Mouse (Mus musculus) gastrocnemius, adult 2 months (tissue): ENCODE measurements around the gene Zfp658. TPM values are rescaled to one million over a fixed set of nuclear protein-coding genes. Genes with fewer than 3 reads are reported as not detected.

Experiments
- DNase-seq: peaks from one replicate; pipeline ENCODE4 v3.0.0; 2022
- H3K27ac ChIP-seq: fragments of 200-600 bp; 2 replicates; pipeline ENCODE4 v1.8.1; 2022; ENCODE audit warnings: mild to moderate bottlenecking
- H3K4me3 ChIP-seq: fragments of 200-600 bp; 2 replicates; pipeline ENCODE4 v1.8.1; 2022; ENCODE audit warnings: mild to moderate bottlenecking, moderate library complexity
- CTCF ChIP-seq: fragments of 200-600 bp; IDR thresholded peaks from 2 replicates; pipeline ENCODE4 v1.8.1; 2022; ENCODE audit warnings: antibody characterized with exemption, mild to moderate bottlenecking, moderate library complexity
- intact Hi-C: fragments of 180-260 bp; cut with DNase I; formaldehyde crosslinking; loops from one replicate; pipeline ENCODE4 v1.15.1; 2025
- long read RNA-seq, 2 experiments: library from polyadenylated mRNA; stranded (forward); transcript quantifications; one replicate each; pipeline ENCODE4 v2.0.0; 2021
- total RNA-seq, 2 experiments: library from RNA; stranded (reverse); gene quantifications; 2 replicates each; pipeline ENCODE4 v1.2.3; 2021

Zfp658 gene
- total RNA-seq, result under 1 TPM; 0.36 to 0.43 TPM
- long read RNA-seq, experiment 1, partial matches to known transcripts, result 0 of 2 reads
- long read RNA-seq, experiment 1, other reads (novel, unspliced or antisense), result 2 of 2 reads
- long read RNA-seq, experiment 2, partial matches to known transcripts, result 0 of 2 reads
- long read RNA-seq, experiment 2, other reads (novel, unspliced or antisense), result 1 of 2 reads

DNA sequence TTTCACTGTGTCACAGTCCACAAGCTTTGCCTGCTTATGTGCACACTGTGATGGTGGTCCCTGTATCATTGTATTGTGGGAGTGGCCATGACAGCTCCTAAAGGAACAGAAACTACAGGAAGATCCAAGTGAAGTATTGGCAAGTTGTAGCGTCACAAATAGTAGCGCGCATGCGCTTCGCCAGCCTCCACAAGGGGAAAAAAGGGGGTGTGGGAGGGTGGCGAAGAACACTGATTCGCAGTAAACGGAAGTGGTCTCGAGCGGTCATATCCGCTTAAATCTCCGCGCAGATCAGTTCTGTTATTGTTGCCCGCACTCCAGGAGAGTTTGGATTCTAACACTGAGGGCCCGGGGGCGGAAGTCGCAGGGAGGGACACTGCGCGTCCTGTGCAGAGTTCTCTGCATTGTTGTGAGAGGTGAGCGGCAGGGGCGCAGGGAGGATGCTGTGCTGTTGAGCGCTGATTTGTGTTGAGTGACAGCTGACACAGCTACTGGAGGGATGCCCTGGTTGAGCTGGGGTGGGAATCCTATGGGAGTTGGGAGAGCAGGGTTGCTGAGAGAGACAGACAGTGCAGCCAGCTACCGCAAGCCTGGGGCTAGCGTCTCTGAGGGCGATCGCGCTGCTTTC, at the start of gene Zfp658:
Gene Zfp658, plus strand, starts transcription at position 251 of the 628 bp plus-strand sequence.
- Histone ChIP-seq H3K4me3 (peak within 1 kb of the TSS; percentile 82), H3K27ac (peak within 1 kb of the TSS; percentile 76)
- intact Hi-C loops, result no loop called here
- no peak for TF ChIP-seq CTCF
- peak; percentile 85 for DNase-seq

DNA sequence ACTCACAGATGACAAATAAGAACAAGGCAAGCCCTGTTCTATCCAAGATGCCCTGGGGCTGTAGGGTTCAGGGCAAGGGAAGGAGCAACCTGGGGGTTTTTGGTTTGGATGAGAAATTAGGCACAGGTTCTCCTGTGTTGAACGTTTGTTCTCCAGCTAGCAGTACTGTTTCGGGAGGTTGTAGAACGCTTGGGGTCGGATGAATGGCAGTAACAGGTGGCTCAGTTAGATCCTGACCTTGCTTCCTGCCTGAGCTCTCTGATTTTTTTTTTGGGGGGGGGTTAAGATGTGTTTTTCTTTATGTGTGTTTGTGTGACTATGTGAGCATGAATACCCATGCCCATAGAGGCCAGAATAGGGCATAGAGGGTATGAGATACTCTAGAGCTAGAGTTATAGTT, 49.5 kb upstream of the Zfp658 start:
- Histone ChIP-seq H3K27ac (no peak overlapping the region), H3K4me3 (no peak overlapping the region)
- intact Hi-C loops, result no loop called here
- no peak for DNase-seq
- TF ChIP-seq CTCF, result no peak

GRCm38 (mm10) chr7:43515076-43515475, 47.0 kb upstream of the Zfp658 start:
- Histone ChIP-seq H3K4me3 (no peak overlapping the region), H3K27ac (no peak overlapping the region)
- no peak for DNase-seq
- intact Hi-C loops, result no loop called here
- TF ChIP-seq CTCF, result no peak

GRCm38 (mm10) chr7:43518341-43518740, 43.7 kb upstream of the Zfp658 start:
- intact Hi-C loops, result no loop called here
- TF ChIP-seq CTCF, result no peak
- Histone ChIP-seq H3K4me3 (no peak overlapping the region), H3K27ac (no peak overlapping the region)
- DNase-seq, result no peak

DNA sequence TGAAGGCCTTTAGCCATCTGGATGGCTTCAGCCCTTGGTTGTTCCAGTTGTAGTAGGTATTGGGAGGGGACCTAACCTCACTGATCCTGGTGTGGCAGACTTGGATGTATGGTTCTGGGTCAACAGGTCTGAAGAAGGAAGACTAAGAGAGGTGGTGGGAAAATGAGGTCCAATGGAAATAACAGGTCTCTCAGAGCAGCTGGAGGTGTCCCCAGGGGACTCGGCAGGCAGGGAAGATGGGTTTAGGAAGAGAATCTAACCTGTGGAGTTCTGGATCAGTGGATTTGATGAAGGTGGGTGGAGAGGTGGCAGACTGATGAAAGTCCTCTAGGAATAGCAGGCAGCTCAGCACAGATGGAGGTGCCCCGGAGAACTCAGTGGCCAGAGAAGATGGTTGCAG, 39.3 kb upstream of the Zfp658 start:
- no peak for DNase-seq
- no peak overlapping the region for H3K27ac ChIP-seq
- intact Hi-C loops, result no loop called here
- no peak for TF ChIP-seq CTCF
- H3K4me3 ChIP-seq, result no peak overlapping the region

DNA sequence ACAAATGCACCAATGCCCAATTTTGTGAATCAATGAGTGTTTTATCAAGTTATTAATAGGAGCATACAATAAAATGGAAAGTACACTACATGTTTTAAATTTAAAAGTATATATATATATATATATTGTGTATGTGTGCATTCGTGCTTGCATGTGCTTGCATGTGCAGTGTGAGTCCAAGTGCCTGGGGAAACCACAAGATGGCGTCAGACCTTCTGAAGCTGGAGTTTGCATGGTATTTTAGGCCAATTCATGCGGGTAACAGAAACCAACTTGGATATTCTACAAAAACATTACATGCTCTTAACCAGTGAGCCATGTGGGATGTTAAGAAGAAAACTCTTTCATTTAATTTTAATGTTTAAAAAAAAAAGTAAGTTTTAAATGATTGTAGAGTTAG, 36.7 kb upstream of the Zfp658 start:
- intact Hi-C loops, result no loop called here
- Histone ChIP-seq H3K4me3 (no peak overlapping the region), H3K27ac (no peak overlapping the region)
- no peak for DNase-seq
- peak; percentile 30 for TF ChIP-seq CTCF

GRCm38 (mm10) chr7:43530216-43530785, 31.8 kb upstream of the Zfp658 start:
- no peak for DNase-seq
- intact Hi-C loops, result no loop called here
- Histone ChIP-seq H3K4me3 (no peak overlapping the region), H3K27ac (no peak overlapping the region)
- TF ChIP-seq CTCF, result no peak

DNA sequence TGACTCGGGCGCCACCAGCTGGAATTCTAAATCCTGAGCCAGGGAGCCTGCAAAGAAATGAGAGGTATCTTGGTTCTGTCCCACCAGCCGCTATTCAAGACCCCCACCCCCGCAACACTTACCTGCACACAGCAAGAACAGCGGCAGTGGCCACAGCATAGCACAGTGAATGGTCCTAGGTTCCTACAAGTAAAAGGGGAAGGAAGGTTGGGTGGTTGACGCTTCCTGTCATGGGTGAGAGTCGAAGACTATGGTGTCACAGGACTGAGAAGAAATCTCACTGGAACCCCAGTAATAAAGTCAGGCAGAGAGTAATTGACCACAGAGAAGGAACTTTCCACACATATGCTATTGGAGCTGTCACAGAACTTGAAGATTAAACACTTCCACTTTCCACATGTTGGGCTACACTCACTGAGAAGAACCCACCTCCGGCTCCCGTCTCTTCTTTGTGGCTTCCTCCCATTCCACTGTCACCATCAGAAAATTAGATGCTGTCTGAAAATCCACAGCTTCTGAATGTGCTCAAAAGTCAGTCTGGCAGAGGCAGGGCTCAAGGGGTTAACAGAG, 29.0 kb upstream of the Zfp658 start:
- Histone ChIP-seq H3K27ac (peak overlapping the region; percentile 20; the same call in 1 of the 2 replicates), H3K4me3 (peak overlapping the region; percentile 46)
- intact Hi-C loops, result no loop called here
- no peak for TF ChIP-seq CTCF
- no peak for DNase-seq

DNA sequence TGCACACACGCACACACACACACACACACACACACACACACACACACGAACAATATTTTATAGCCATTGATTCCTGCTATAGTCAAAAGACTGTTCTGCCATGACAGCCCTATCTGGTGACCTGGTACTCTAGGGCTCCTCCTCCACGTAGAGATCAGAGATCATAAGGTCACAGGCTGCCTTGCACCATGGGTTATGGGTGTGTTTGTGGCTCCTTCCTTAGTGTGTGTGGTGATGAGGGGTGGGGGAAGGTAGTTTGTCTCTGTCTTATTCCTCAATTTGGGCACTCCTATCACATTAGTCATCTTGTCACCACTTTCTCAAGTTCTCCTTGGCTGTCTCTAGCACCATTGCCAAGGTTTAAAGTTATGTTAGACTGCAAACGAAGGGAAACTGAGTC, 23.5 kb upstream of the Zfp658 start:
- no peak for DNase-seq
- no peak for TF ChIP-seq CTCF
- intact Hi-C loops, result no loop called here
- Histone ChIP-seq H3K4me3 (no peak overlapping the region), H3K27ac (no peak overlapping the region)

DNA sequence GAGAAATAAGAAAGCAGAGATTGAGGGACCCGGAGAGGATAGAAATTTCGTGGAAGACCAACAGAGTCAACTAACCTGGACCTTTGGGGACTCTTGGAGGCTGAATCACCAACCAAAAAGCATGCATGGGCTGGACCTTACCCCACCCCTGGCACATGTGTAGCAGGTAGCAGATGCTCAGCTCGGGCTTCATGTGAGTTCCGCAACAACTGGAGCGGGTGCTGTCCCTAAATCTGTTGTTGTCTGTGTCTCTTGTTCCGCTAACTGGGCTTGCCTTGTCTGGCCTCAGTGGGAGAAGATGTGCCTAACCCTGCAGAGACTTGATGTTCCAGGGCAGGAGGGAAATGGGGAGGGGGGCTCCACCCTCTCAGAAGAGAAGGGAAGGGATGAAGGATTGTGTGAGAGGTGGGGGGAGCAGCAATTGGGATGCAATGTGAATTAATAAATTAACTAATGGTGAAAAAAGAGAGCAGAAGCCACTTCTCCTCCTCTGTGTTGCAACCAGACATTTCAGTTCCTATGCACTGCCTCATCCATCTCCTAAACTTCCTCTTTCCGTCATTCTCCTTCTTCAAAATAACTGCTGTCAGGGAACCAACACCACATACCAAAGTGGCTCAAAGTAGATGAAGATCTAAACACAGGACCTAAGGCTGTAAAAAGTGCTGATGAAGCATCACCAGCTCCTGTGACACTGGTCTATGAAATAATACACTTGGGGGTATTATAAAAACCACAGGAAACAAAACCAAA, 17.7 kb upstream of the Zfp658 start, which contains the start of gene Cd33:
Gene Cd33, minus strand, starts transcription at position 204 of the 753 bp plus-strand sequence.
- DNase-seq, result no peak
- TF ChIP-seq CTCF, result no peak
- Histone ChIP-seq H3K27ac (no peak within 1 kb of the TSS), H3K4me3 (no peak within 1 kb of the TSS)
- intact Hi-C loops, result no loop called here

GRCm38 (mm10) chr7:43545656-43546545, 16.2 kb upstream of the Zfp658 start:
- no peak for TF ChIP-seq CTCF
- DNase-seq, result no peak
- intact Hi-C loops, result no loop called here
- Histone ChIP-seq H3K4me3 (no peak overlapping the region), H3K27ac (no peak overlapping the region)

DNA sequence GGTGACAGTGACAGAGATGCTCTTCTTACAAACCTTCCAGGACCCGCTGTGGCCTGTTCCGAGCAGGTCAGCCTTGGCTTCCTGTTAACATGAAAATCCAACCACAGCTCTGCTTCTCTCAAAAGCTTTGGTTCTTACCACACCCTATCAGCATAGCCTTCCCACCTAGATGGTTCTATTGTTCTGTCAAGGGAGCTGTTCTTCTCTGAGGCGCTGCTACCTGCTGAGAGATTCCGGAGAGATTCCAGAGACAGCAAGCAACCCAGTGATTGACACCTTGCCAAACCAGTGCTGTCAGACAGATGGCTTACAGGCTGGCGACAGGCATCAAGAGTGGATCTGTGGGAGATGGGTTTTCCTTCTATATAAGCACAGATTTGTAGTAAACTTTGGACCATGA, 14.4 kb upstream of the Zfp658 start:
- no peak for TF ChIP-seq CTCF
- intact Hi-C loops, result no loop called here
- Histone ChIP-seq H3K27ac (no peak overlapping the region), H3K4me3 (no peak overlapping the region)
- no peak for DNase-seq
